Mouse (Mus musculus): ENCODE measurements around the gene Dpm3.

The Dpm3 gene

DNA sequence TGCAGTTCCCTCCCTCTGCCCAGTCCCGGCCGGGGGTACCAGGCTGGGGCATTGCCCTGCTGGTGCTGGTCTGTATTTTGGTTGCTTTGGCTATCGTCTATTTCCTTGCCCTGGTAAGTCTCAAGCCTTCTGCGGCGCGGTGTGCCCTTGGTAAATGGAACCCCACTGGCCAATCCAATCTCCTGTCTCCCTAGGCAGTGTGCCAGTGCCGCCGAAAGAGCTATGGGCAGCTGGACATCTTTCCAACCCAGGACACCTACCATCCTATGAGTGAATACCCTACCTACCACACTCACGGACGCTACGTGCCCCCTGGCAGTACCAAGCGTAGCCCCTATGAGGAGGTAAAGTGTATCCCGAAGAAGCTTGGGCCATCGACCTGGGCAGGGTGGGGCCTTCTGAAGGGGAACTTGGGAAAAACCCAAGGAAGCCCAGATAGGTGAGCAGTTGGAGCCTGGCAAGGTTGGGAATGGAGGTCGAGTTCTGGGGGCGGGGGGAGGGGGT lies 27.3 kb upstream of the Dpm3 start:
- DNase-seq (ENCODE audit: low spot score), result no peak

DNA sequence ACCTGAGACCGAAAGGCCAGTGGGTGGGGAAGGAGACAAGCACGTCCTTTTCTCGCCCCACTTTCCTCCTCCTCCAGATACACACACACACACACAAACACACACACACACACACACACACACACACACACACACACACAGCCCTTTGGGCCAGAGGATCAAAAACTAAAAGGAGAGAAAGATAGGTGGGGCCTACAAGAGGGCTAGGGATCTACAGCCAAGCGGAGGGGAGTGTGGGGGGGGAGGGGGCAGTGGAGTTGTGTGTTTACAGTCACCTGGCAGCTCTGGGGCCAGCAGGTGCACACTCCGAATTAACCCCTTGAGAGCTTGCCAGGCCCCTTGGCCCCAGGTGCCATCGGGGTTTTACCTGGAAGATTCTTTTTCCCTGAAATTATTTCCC lies 26.5 kb upstream of the Dpm3 start:
- no peak for DNase-seq (ENCODE audit: low spot score)

DNA sequence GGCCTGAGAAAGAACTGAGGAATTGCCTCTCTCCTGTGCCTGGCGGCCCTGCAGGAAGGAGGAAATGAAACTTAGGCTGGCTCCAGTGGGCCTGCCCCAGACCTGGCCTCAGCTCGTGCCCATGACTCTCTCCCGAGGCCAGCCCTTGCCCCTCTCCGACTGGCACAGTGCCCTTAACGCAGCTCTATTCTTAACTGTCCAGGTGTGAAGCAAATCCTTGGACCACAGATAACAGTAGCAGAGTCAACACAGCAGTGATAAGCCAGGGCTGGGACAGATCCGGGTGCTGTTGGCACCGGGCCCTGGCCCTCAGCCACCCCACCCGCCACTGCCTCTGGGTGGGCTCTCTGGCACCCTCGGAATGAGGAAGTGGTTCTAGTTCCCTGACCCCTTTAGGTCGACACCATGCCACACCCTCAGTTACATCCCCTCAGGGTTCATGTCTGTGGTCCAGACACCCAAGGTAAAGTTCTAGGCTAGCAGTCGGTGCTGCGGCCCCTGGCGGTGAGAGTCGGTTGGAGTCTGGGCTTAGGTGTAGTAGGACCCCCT lies 25.5 kb upstream of the Dpm3 start:
- DNase-seq (ENCODE audit: low spot score), result no peak

DNA sequence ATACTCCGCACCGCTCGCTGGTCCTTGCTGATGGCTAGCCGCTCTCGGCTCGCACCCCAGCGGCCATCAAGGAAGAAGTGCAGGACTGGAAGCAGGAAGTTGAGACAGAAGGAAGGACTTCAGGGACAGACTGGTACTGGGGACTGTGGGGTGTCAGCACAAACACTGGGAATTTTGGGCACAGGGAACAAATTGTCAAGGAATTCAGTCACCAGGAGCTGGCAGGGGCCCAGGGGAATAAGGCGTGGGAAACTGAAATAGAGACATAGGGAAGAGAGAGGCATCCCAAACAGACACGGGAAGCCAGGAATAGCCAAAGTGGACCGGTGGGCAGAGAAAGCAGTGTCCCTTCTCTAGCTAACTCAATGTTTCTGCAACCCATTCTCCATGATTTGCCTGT lies 22.6 kb upstream of the Dpm3 start:
- no peak for DNase-seq (ENCODE audit: low spot score)

DNA sequence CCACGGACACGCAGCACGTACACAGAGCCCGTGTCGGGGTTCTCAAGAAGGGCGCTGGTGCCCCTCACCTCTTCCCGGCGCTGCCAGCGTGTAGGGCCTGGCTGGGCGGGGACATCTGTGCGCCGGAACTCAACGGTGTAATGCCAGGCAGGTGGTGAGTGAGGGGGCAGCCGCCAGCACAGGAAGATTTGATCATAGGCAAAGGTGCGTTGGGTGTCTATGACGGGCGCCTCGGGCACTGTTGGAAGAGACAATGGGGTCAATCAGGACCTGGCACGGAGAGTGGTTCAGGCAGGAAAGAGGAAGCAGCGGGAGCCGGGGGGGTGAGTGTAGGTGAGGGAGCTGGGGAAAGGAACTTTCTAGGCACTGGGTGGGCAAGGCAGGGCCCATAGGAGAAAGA lies 21.5 kb upstream of the Dpm3 start:
- DNase-seq (ENCODE audit: low spot score), result no peak

DNA sequence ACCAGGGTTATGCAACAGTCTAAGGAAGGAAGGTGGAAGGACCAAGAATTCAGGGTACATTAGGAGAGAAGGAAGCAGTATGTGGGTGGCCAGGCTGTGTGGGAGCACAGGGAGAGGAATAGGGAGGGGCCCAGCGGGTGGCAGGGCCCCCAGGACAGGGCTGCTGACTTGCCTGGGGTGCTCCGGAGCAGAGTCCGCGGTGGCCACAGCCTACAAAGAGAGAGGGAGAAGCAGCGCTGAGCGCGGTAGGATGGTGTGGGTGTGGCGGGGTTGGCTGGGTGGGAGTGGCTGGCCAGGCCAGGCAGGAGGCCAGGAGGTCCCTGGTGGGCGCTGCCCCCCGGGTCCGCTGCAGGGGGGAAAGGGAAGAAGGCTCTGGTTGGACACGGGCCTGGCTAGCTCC lies 20.7 kb upstream of the Dpm3 start:
- DNase-seq (ENCODE audit: low spot score), result no peak

DNA sequence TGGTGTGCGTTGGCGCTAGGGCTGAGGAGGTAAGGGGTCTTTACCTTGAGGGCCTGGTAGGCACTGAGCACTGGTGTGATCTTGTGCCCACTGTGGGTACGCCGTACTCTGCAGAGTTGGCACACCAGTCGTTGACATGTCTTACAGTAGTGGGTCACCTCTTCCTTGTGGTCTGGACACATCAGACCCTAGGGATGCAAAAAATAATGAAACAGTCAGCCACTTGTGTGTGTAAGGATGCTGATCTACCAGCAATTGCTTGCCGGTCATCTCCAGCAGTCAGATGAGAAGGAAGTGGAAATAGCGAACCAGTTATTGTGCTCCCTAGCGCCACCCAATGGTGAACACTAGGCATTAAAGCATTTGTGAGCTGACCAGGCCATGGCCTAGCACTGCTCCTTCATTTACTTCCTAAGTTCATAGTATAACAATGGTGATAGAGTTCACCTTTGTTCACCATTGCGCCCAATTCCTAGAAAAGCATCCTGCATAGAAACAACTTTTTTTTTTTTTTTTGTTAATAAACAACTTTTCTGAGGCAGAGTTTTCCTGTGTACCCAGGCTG lies 16.7 kb upstream of the Dpm3 start:
- no peak for DNase-seq (ENCODE audit: low spot score)

DNA sequence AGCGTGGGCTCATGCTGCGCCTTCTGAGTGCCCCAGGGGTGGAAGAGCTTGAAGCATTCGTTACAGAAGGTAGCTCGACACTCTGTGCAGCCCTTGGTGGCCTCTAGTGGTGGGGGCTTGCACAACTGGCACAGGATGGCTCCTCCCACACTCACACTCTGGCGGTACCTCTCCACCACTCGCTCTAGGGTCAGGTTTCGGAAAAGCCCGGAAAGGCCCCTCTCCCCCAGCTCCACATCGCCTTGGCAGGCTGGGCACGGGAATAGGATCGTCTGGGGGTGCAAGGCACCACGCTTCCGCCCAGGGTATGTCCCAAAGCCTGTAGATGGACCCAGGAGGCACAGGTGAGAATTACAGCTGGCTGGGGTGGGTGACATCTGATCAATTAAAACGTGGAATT lies 15.5 kb upstream of the Dpm3 start:
- DNase-seq (ENCODE audit: low spot score), result no peak

DNA sequence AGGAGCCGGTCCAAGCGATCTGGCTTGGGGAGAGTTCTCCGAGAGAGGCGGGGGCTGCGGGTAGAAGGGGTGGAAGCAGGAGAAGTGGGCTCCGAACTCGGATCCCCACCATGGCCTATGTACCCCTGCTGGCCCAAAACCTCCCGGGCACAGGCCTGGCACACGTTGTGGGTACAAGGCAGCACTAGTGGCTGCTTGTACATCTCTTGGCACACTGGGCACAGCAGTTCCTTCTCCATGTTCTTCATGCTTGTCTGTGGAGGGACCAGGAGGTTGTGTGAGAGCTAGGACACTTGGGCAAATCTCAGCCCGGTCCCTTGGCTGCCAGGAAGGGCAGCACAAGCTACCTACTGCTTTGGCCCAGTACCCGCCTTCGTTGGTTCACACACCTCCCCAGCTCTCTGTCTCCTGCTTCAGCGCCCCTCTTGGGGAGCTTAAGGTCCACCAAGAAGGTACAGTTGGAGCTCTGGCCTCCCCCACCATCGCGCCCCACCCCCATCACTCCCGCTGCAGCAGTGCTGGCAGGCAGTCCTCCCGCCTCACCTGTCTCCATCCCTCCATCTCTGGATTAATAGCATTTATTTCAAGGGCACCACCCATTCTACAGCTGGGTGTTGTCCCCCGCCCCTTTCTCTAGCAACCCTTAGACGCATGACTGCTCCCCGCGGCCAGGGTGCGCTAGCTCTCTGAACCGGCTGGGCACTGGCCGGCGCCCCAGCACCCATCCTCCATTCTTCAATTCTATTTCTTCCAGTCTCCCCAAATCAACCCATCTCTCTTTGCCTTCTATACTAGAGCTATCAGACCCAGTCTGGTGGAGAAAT lies 14.8 kb upstream of the Dpm3 start:
- no peak for DNase-seq (ENCODE audit: low spot score)

DNA sequence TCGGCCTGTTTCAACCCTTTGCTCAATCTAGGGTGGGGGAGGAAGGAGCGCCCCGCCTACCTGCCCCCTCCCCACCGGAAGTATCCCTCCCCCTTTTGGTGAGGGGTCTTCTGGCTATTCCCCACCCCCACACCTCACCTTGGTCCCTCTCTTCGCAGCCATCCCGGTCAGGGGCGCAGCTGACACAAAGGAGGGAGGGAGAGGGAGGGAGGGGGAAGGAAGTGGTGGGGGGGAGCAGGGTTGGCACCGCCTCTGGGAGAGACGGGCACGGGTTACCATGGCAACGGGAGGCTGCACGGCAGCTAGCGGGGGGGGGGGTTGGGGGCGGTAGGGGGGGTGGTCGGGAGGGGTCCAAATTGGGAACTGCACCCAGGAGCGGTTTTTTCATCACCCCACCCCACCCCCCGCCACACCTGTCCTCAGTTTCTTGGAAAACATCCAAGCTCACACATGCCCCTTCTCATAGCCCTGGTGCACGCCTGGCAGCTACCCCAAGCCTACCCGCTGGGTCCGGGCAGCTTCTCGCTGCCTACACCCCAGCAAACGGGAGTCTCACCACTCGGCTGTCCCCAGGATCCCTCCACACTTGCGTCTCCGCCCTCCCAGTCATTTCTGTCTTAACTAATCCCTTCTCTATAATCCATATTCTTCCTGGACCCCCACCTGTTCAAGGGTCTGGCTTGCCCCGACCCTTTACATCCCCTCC lies 14.0 kb upstream of the Dpm3 start:
- no peak for DNase-seq (ENCODE audit: low spot score)

DNA sequence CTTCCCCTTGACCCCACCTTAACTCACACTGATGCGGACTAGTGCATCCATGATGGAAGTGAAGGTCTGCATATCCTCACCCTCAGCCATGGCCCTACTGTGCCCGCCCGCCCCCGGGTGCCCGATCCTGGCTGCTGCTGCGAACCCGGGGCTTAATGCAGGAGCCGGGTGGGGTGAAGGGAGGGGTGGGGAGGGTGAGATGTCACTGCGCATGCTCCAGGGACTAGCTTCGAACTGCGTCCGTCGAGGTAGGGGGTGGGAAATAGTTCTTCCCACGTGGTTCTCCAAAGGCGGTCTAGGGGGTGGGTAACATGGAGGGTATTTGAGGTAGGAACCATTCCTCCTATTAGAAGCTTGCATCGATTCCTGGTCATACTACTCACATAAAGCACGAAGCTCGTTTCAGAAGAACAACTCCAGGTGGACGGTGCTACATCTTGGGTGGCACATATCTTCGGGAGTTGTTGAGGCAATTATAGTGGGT lies 13.4 kb upstream of the Dpm3 start, which contains the start of gene Krtcap2:
Gene Krtcap2, plus strand, starts transcription at position 279 of the 484 bp plus-strand sequence.
- no peak for DNase-seq (ENCODE audit: low spot score)

DNA sequence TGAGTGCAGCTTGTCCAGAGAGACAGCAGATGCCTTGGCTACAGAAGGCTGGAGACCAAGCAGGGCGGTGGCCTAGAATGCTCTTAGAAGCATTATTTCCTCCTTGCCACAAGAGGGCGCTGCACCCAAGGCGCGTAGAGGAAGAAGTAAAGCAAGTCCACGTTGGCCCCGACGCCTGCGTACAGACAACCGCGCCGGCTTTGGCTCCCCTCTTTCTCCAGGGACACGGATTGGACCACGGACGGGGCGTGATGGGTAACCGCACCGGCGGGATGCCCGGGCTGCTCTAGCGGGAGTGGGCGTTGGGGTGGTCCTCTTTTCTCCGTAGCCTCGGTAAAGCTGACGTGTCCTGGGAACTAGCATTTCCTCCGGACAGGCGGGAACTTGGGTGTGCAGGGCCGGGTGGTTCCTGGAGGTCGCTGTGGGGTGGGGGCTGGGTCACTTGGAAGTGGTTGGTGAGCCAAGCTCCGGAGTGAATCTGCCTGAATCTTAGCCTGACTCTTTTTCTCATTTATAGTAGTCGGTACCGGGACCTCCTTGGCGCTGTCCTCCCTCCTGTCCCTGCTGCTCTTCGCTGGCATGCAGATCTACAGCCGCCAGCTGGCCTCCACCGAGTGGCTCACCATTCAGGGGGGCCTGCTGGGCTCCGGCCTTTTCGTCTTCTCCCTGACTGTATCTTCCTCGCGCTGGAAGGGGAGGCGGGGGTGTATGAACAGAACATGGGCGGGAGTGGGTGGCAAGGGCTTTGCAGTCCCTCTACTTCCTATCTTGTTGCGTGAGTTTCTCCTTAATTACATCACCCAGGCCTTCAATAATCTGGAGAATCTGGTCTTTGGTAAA lies 12.7 kb upstream of the Dpm3 start, which contains the start of gene Trim46:
Gene Trim46, minus strand, starts transcription at position 49 of the 840 bp plus-strand sequence.
- DNase-seq (ENCODE audit: low spot score), result no peak

DNA sequence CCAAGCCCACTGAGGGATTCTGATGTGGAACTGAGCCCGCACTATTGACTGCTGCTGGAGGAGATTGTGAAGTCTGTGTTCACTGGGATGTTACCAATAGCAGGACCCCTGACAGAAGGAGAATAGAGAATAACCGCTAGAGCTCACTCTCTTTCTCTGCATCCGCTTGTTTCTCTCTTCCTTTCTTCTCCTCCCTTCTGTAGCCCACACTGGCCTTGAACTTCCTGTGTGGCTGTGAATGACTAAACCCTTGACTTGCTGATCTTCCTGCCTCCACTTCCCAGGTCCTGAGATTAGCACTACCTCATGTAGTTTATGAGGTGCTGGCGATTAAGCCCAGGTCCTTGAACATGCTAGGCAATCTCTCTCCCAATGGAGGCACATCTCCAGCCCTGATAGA lies 11.7 kb upstream of the Dpm3 start:
- DNase-seq (ENCODE audit: low spot score), result no peak

DNA sequence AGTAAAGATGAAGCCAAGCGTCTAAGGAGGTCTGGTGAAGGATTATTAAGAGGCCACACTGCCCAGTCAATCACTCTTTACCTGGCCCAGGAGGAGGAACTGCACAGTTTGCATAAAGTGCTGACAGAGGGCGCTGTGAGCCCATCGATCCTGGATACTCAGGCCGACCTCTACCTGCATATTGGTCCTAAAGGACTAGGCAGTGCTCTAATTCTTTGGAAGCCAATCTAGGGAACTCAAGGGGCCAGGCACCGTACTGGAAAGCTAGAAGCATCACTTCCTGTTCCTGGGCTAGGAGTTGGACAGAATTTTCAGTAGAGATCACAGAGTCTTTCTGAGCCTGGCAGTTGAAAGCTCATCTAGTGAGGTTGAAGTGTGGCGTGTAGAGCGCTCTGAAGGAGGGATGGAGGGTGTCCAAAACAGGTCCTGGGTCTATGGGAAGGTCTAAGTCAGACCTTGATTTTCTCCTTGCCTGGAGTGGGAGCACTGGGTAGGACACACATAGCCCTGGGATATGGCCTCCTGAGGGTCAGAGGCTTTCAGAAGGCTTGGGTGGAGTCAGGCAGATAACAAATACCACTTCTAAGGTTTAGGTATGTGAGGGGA lies 8.6 kb upstream of the Dpm3 start:
- no peak for DNase-seq (ENCODE audit: low spot score)

DNA sequence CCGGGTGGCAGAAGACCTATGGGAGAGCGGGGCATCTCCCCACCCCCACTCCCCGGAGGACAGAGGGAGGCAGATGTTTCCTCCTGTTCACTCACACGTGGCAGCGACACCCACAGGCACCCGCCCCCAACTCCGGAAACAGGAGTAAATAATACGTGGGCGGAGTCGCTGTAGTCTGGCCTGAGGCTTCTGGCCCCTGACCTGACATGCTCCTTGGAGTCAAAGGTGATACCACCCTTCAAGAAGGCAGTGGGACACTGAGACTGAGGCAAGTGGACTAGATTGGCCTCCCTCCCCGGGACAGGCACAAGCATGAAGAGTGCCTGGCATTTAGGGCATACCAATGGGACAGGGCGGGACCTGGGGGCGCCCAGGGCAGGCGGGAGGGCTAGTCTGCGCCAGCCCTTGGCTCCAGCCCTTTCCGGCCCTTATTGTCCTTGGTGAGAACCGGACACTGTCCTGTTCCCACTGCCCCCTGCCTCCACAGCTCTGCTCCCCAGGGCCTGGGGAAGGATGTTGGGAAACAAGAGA lies 7.7 kb upstream of the Dpm3 start:
- DNase-seq (ENCODE audit: low spot score), result no peak

DNA sequence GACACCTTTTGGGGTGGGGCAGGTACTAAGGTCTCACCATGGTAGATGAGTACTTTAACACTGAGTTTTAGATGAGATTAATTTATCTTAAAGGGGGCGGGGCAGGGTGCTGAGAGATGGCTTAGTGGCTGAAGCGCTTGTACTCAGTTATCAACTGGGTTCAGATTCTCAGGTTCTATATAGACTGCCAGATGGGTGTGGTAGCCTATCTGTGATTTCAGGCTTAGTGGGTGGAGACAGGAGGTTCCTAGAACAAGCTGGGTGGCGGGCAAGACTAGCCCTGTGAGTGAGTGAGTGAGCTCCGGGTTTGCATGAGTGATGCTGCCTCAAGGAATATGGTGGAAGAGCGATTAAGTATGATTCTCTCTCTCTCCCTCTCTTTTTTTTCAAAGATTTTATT lies 4.2 kb upstream of the Dpm3 start:
- DNase-seq (ENCODE audit: low spot score), result no peak

DNA sequence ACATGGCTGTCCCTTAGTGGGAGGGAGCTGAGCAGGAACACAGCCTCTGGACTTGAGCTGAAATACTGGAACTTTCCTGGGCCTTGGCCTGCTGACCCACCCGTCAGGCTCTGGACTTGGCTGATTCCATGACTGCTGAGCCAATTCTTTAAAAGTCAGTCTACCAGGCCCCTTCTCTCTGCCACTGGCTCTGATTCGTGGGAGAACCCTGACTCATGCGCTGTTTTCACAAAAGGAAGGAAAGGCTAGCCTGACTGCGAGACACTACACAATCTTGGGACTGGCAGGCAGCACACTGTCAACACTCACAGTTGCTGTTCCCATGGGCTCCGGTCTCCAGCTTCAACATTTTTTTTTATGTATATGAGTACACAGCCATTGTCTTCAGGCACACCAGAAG lies 3.0 kb upstream of the Dpm3 start:
- DNase-seq (ENCODE audit: low spot score), result no peak

DNA sequence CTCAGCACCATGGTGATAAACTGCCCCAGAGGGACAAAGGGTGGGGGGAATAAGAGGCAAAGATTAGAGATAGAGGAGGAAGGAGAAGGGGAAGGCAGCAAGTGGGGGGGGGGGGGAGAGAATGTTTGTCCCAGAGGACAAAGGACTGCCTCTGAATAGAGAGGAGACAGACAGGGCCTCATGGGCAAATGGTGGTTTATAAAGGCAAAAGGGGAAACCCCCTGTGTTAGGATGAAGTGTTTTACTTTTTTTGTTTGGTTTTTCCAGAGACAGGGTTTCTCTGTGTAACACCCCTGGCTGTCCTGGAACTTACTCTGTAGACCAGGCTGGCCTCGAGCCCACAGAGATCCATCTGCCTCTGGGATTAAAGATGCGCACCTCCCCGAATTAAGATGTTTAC lies 1.1 kb downstream of the Dpm3 start:
- no peak for DNase-seq (ENCODE audit: low spot score)

DNA sequence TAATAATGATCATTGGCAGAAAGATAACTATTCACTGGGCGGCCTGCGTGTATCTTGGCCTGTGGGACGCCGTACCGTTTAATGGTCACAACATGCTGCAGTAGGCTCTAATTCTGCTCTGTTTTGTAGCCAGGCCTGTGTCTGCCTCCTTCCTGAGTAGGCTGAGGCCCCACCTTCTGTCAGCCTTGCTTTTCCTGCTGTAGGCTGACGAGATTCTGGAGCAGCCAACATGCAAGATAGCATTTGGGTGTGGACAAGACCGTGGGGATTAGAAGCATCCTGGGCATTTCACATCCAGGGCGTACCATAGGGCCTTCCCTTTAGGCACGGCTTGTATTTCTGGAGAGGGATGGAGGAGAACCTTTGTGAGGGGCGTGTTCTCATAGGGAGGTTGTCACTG lies 3.3 kb downstream of the Dpm3 start:
- no peak for DNase-seq (ENCODE audit: low spot score)

DNA sequence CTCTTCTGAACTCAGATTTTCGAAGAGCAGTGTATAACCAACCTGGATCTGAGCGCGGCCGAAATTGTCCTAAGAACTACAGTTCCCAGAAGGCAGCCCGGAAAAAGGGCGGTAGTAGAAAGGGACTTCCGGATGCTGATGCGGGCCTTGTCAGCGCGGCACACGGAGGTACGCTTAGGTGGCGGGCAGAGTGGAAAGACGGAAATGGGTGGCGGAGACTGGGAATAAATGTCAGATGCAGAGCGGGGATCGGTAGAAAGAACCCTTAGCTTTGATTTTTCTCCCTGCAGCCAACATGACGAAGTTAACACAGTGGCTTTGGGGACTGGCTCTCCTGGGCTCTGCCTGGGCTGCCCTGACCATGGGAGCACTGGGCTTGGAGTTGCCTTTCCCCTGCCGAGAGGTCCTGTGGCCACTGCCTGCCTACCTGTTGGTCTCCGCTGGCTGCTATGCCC lies 7.3 kb downstream of the Dpm3 start:
- no peak for DNase-seq (ENCODE audit: low spot score)

DNA sequence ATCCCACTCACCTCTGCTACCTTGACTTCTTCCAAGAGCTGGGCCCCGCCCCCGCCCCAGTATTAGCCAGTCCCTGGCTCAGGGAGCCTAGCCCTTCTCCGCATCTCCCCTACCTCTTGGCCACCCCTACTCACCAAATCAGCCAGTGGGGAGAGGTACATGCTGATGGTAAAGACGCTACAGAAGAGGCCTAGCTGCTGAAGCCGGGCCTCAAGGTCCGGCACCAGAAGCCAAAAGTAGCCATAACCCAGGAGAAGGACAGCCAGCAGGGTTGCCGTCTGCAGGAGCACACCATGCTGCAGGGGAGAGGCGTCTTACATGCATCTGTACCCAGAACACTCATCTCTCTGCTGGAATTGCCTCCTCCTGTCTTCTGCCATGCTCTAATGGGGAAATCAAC lies 9.8 kb downstream of the Dpm3 start:
- DNase-seq (ENCODE audit: low spot score), result no peak
